Mouse (Mus musculus) MEL (cell line): ENCODE data around the gene Syce2. TPM values are rescaled to one million over a fixed set of nuclear protein-coding genes. Genes with fewer than 3 reads are reported as not detected.
"Not testable (repeated sequence)": the region's sequence is repeated elsewhere in the genome, so short reads cannot be mapped to it uniquely, and the experiment has no call there.

Source experiments
- DNase-seq: peaks from one replicate; pipeline ENCODE4 v3.0.0; 2011; ENCODE audit warnings: low read depth, low spot score
- H3K27ac ChIP-seq: 2 replicates; pipeline ENCODE4 v1.5.1; 2012; ENCODE audit warnings: low read depth, mild to moderate bottlenecking, control low read depth, low read length, moderate library complexity; ENCODE audit not compliant: control insufficient read depth
- H3K27me3 ChIP-seq, 2 experiments: fragments of 150-350 bp in 1 of 2; sonication (generic) in 1 of 2; 2 replicates each; pipeline ENCODE4 v1.6.1; 2012; ENCODE audit warnings: low read length in 2 of 2, mild to moderate bottlenecking in 2 of 2, improper control_type of control experiment in 1 of 2, moderate library complexity in 1 of 2; ENCODE audit not compliant: insufficient read depth in 2 of 2, control insufficient read depth in 1 of 2
- H3K36me3 ChIP-seq, 2 experiments: 2 replicates each; pipeline ENCODE4 v1.6.1; 2012 to 2014; ENCODE audit warnings: low read length in 2 of 2, improper control_type of control experiment in 1 of 2, inconsistent platforms in 1 of 2, mild to moderate bottlenecking in 1 of 2; ENCODE audit not compliant: insufficient read depth in 2 of 2, control insufficient read depth in 1 of 2
- H3K4me1 ChIP-seq, 2 experiments: fragments of 150-350 bp in 1 of 2; sonication (generic) in 1 of 2; 2 replicates each; pipeline ENCODE4 v1.6.1; 2012; ENCODE audit warnings: low read length in 2 of 2, improper control_type of control experiment in 1 of 2, mild to moderate bottlenecking in 1 of 2; ENCODE audit not compliant: insufficient read depth in 2 of 2, control insufficient read depth in 1 of 2
- H3K4me3 ChIP-seq, 2 experiments: fragments of 150-350 bp in 1 of 2; sonication (generic) in 1 of 2; 2 replicates each; pipeline ENCODE4 v1.5.1; 2012; ENCODE audit warnings: low read depth in 2 of 2, low read length in 2 of 2, mild to moderate bottlenecking in 2 of 2, moderate library complexity in 2 of 2, control low read depth in 1 of 2, improper control_type of control experiment in 1 of 2; ENCODE audit not compliant: control insufficient read depth in 1 of 2, insufficient read depth in 1 of 2
- H3K79me2 ChIP-seq: 2 replicates; pipeline ENCODE4 v1.6.1; 2012; ENCODE audit warnings: mild to moderate bottlenecking, low read length, moderate library complexity; ENCODE audit not compliant: control insufficient read depth, poor library complexity, insufficient read depth
- H3K9ac ChIP-seq: 2 replicates; pipeline ENCODE4 v1.6.1; 2012; ENCODE audit warnings: low read depth, mild to moderate bottlenecking, control low read depth, low read length, moderate library complexity; ENCODE audit not compliant: control insufficient read depth, poor library complexity, severe bottlenecking
- H3K9me3 ChIP-seq: fragments of 150-350 bp; sonication (generic); replicated peaks from 2 replicates; pipeline ENCODE4 v1.6.1; 2012; ENCODE audit warnings: mild to moderate bottlenecking, low read length, improper control_type of control experiment, moderate library complexity; ENCODE audit not compliant: insufficient read depth
- CHD2 ChIP-seq: IDR thresholded peaks from 2 replicates; pipeline ENCODE4 v1.6.1; 2011; ENCODE audit warnings: low read length, improper control_type of control experiment
- CTCF ChIP-seq, 3 experiments: IDR thresholded peaks in 2 of 3; conservative IDR thresholded peaks in 1 of 3; 2 replicates each; pipeline ENCODE4 v1.5.1; 2011 to 2012; ENCODE audit warnings: low read length in 3 of 3, low read depth in 2 of 3, mild to moderate bottlenecking in 2 of 3, improper control_type of control experiment in 1 of 3, inconsistent platforms in 1 of 3, mixed read lengths in 1 of 3, moderate library complexity in 1 of 3; ENCODE audit not compliant: control insufficient read depth in 1 of 3, insufficient read depth in 1 of 3, poor library complexity in 1 of 3, severe bottlenecking in 1 of 3
- E2F4 ChIP-seq: IDR thresholded peaks from 2 replicates; pipeline ENCODE4 v1.6.1; 2011; ENCODE audit warnings: low read depth, low read length, improper control_type of control experiment, borderline replicate concordance
- ELF1 ChIP-seq: IDR thresholded peaks from 2 replicates; pipeline ENCODE4 v1.6.1; 2014; ENCODE audit warnings: low read depth, mild to moderate bottlenecking, inconsistent platforms, low read length, improper control_type of control experiment, moderate library complexity
- ETS1 ChIP-seq: IDR thresholded peaks from 2 replicates; pipeline ENCODE4 v1.6.1; 2012; ENCODE audit warnings: low read depth, mild to moderate bottlenecking, inconsistent platforms, low read length, improper control_type of control experiment, moderate library complexity
- GABPA ChIP-seq: IDR thresholded peaks from 2 replicates; pipeline ENCODE4 v1.6.1; 2012; ENCODE audit warnings: low read depth, mild to moderate bottlenecking, inconsistent platforms, low read length, improper control_type of control experiment, moderate library complexity
- HCFC1 ChIP-seq: IDR thresholded peaks from 2 replicates; pipeline ENCODE4 v1.6.1; 2012; ENCODE audit warnings: low read depth, mild to moderate bottlenecking, inconsistent platforms, low read length, improper control_type of control experiment, moderate library complexity
- JUND ChIP-seq: IDR thresholded peaks from 2 replicates; pipeline ENCODE4 v1.6.1; 2011; ENCODE audit warnings: low read depth, mild to moderate bottlenecking, improper control_type of control experiment, low read length
- MAX ChIP-seq: IDR thresholded peaks from 2 replicates; pipeline ENCODE4 v1.6.1; 2011; ENCODE audit warnings: low read length, improper control_type of control experiment
- MAZ ChIP-seq: IDR thresholded peaks from 2 replicates; pipeline ENCODE4 v1.6.1; 2012; ENCODE audit warnings: low read depth, mild to moderate bottlenecking, inconsistent platforms, low read length, improper control_type of control experiment
- MEF2A ChIP-seq: IDR thresholded peaks from 2 replicates; pipeline ENCODE4 v1.6.1; 2014; ENCODE audit warnings: low read depth, mild to moderate bottlenecking, inconsistent platforms, low read length, improper control_type of control experiment; ENCODE audit not compliant: poor library complexity, insufficient replicate concordance, severe bottlenecking; ENCODE audit errors: extremely low read depth
- MXI1 ChIP-seq: IDR thresholded peaks from 2 replicates; pipeline ENCODE4 v1.6.1; 2011; ENCODE audit warnings: mild to moderate bottlenecking, low read depth, low read length, improper control_type of control experiment
- MYB ChIP-seq: IDR thresholded peaks from 2 replicates; pipeline ENCODE4 v1.6.1; 2011; ENCODE audit warnings: mild to moderate bottlenecking, low read depth, low read length, improper control_type of control experiment
- MYC ChIP-seq: IDR thresholded peaks from 2 replicates; pipeline ENCODE4 v1.6.1; 2011; ENCODE audit warnings: low read depth, mild to moderate bottlenecking, low read length, improper control_type of control experiment, moderate library complexity
- NELFE ChIP-seq: IDR thresholded peaks from 2 replicates; pipeline ENCODE4 v1.6.1; 2011; ENCODE audit warnings: low read depth, low read length, improper control_type of control experiment
- NRF1 ChIP-seq: IDR thresholded peaks from 2 replicates; pipeline ENCODE4 v1.6.1; 2014; ENCODE audit warnings: low read depth, mild to moderate bottlenecking, inconsistent platforms, low read length, improper control_type of control experiment, moderate library complexity; ENCODE audit not compliant: poor library complexity, insufficient read depth, severe bottlenecking
- POLR2A ChIP-seq, 2 experiments: IDR thresholded peaks; 2 replicates each; pipeline ENCODE4 v1.6.1; 2011 to 2012; ENCODE audit warnings: low read length in 2 of 2, mild to moderate bottlenecking in 2 of 2, control low read depth in 1 of 2, improper control_type of control experiment in 1 of 2, low read depth in 1 of 2, moderate library complexity in 1 of 2; ENCODE audit not compliant: control insufficient read depth in 1 of 2, insufficient read depth in 1 of 2, poor library complexity in 1 of 2
- RAD21 ChIP-seq: IDR thresholded peaks from 2 replicates; pipeline ENCODE4 v1.6.1; 2011; ENCODE audit warnings: mild to moderate bottlenecking, low read depth, low read length, improper control_type of control experiment
- SIN3A ChIP-seq: IDR thresholded peaks from 2 replicates; pipeline ENCODE4 v1.6.1; 2012; ENCODE audit warnings: low read length, improper control_type of control experiment, inconsistent platforms
- SMC3 ChIP-seq: IDR thresholded peaks from 2 replicates; pipeline ENCODE4 v1.6.1; 2011; ENCODE audit warnings: low read depth, low read length, improper control_type of control experiment
- TCF12 ChIP-seq: IDR thresholded peaks from 2 replicates; pipeline ENCODE4 v1.6.1; 2014; ENCODE audit warnings: low read depth, mild to moderate bottlenecking, inconsistent platforms, low read length, improper control_type of control experiment, moderate library complexity
- UBTF ChIP-seq: IDR thresholded peaks from 2 replicates; pipeline ENCODE4 v1.6.1; 2012; ENCODE audit warnings: low read depth, mild to moderate bottlenecking, inconsistent platforms, low read length, improper control_type of control experiment, moderate library complexity, borderline replicate concordance; ENCODE audit not compliant: insufficient read depth
- USF1 ChIP-seq: IDR thresholded peaks from 2 replicates; pipeline ENCODE4 v1.6.1; 2014; ENCODE audit warnings: low read depth, mild to moderate bottlenecking, inconsistent platforms, low read length, improper control_type of control experiment, moderate library complexity
- ZKSCAN1 ChIP-seq: IDR thresholded peaks from 2 replicates; pipeline ENCODE4 v1.6.1; 2012; ENCODE audit warnings: low read depth, mild to moderate bottlenecking, inconsistent platforms, low read length, improper control_type of control experiment, moderate library complexity
- ZNF384 ChIP-seq: IDR thresholded peaks from 2 replicates; pipeline ENCODE4 v1.6.1; 2012; ENCODE audit warnings: low read depth, mild to moderate bottlenecking, inconsistent platforms, low read length, improper control_type of control experiment
- polyA plus RNA-seq, 2 experiments: library from polyadenylated mRNA; stranded (reverse) in 1 of 2; unstranded in 1 of 2; fragments of >175 nt in 1 of 2; fragments of >200 nt in 1 of 2; gene quantifications; 2 replicates each; pipeline versions ENCODE4 v1.2.1 to v1.2.4; 2012; ENCODE audit warnings: low replicate concordance in 2 of 2, low read depth in 1 of 2; ENCODE audit not compliant: insufficient read length in 2 of 2, insufficient read depth in 1 of 2, missing spikeins in 1 of 2
- total RNA-seq: library from RNA; depleted of rRNA; stranded (reverse); fragments of 300-350 nt; gene quantifications from 2 replicates; pipeline ENCODE4 v1.2.3, GENCODE M21; 2012

Gene Syce2
- total and polyA plus RNA-seq, 3 experiments: 75.5 to 115 TPM; not detected in 1

GRCm38 (mm10) chr8:84907493-84907892 lies 35.6 kb downstream of the Syce2 start (continued):
- TF ChIP-seq CHD2 (no peak), MYB (no peak), NELFE (peak; percentile 30; the same call in 1 of the 2 replicates), NRF1 (no peak), MAZ (no peak), POLR2A (IDR thresholded peaks at IDR 0.05; ENCODE audit: control insufficient read depth in 1 of 2, insufficient read depth in 1 of 2, low read depth in 1 of 2, low read length in 2 of 2, poor library complexity in 1 of 2) (no peak), E2F4 (no peak), ZKSCAN1 (no peak), MAX (peak; percentile 25; the same call in 1 of the 2 replicates)

- not testable (repeated sequence) for H3K27me3 ChIP-seq, DNase-seq, H3K9me3 ChIP-seq
- H3K79me2 ChIP-seq: peaks cover 37% of the 10 kb centered on the region
- H3K9ac ChIP-seq: peak overlapping the region; percentile 54
- peaks cover 9 to 31% of the 10 kb centered on the region in 2 experiments; a peak in 3 of 4 replicates for H3K36me3 ChIP-seq
- peak overlapping the region; percentile 78 for H3K27ac ChIP-seq
- TF ChIP-seq MYC (0 out of 2 replicates have a peak, but pooled peaks have one; percentile 4), UBTF (0 out of 2 replicates have a peak, but pooled peaks have one; percentile 31), CTCF (IDR thresholded peaks at IDR 0.05 in 2 of 3, conservative IDR thresholded peaks at IDR 0.05 in 1 of 3; ENCODE audit: control insufficient read depth in 1 of 3, insufficient read depth in 1 of 3, low read depth in 2 of 3, low read length in 3 of 3, poor library complexity in 1 of 3, severe bottlenecking in 1 of 3) (peak in 1 of 3 experiments; percentile 17; a peak in 1 of 6 replicates)
- peaks cover 2 to 39% of the 10 kb centered on the region in 2 experiments; a peak in 3 of 4 replicates for H3K4me1 ChIP-seq
- peak overlapping the region; percentile 24 to 35; a peak in 3 of 4 replicates for H3K4me3 ChIP-seq
These were observed 36.1 kb downstream of the Syce2 start for GRCm38 (mm10) chr8:84907979-84908378.

GRCm38 (mm10) chr8:84908421-84909161 lies 36.7 kb downstream of the Syce2 start, which contains the start of gene Dnase2a:
Gene Dnase2a, plus strand, starts transcription at chr8:84908560.
- peaks cover 32% of the 10 kb centered on the region for H3K79me2 ChIP-seq
- H3K4me1 ChIP-seq: peaks cover 2 to 38% of the 10 kb centered on the region in 2 experiments; a peak in 3 of 4 replicates
- H3K27ac ChIP-seq: peak within 1 kb of the TSS; percentile 95
- H3K36me3 ChIP-seq: peaks cover 9 to 30% of the 10 kb centered on the region in 2 experiments; a peak in 3 of 4 replicates
- DNase-seq: peak; percentile 99
- H3K27me3 ChIP-seq: no peaks in the 10 kb centered on the region
- peak within 1 kb of the TSS; percentile 74 to 94 for H3K4me3 ChIP-seq
- peak within 1 kb of the TSS; percentile 96 for H3K9ac ChIP-seq
- no peaks in the 10 kb centered on the region for H3K9me3 ChIP-seq
- TF ChIP-seq MAZ: peak; percentile 57; the same call in 1 of the 2 replicates
- TF ChIP-seq MXI1: peak; percentile 84
- no peak; the same call in 1 of the 2 replicates for TF ChIP-seq ZNF384
- peak; percentile 83 to 98 for TF ChIP-seq POLR2A (IDR thresholded peaks at IDR 0.05; ENCODE audit: control insufficient read depth in 1 of 2, insufficient read depth in 1 of 2, low read depth in 1 of 2, low read length in 2 of 2, poor library complexity in 1 of 2)
- no peak for TF ChIP-seq MYB
- TF ChIP-seq TCF12: peak; percentile 68; the same call in 1 of the 2 replicates
- no peak for TF ChIP-seq JUND
- peak; percentile 88 for TF ChIP-seq MAX
- no peak for TF ChIP-seq ZKSCAN1
- 0 out of 2 replicates have a peak, but pooled peaks have one; percentile 6 for TF ChIP-seq ETS1
- no peak for TF ChIP-seq GABPA
- no peak for TF ChIP-seq MEF2A
- TF ChIP-seq SIN3A: peak; percentile 91
- no peak for TF ChIP-seq RAD21
- TF ChIP-seq CTCF (IDR thresholded peaks at IDR 0.05 in 2 of 3, conservative IDR thresholded peaks at IDR 0.05 in 1 of 3; ENCODE audit: control insufficient read depth in 1 of 3, insufficient read depth in 1 of 3, low read depth in 2 of 3, low read length in 3 of 3, poor library complexity in 1 of 3, severe bottlenecking in 1 of 3): no peak
- 0 out of 2 replicates have a peak, but pooled peaks have one; percentile 2 for TF ChIP-seq SMC3
- TF ChIP-seq E2F4: peak; percentile 51; the same call in 1 of the 2 replicates
- 0 out of 2 replicates have a peak, but pooled peaks have one; percentile 7 for TF ChIP-seq ELF1
- peak; percentile 66; the same call in 1 of the 2 replicates for TF ChIP-seq HCFC1
- TF ChIP-seq USF1: peak; percentile 98
